Mouse (Mus musculus): ENCODE results near the gene Fto.

Fto gene

GRCm38 (mm10) chr8:91357493-91358014 is 44.2 kb downstream of the Fto start:
- DNase-seq (ENCODE audit: low spot score in 2 of 2): no peak

GRCm38 (mm10) chr8:91358016-91358415 is 44.7 kb downstream of the Fto start:
- DNase-seq (ENCODE audit: low spot score in 2 of 2): no peak

GRCm38 (mm10) chr8:91359511-91359910 is 46.2 kb downstream of the Fto start:
- no peak for DNase-seq (ENCODE audit: low spot score in 2 of 2)

GRCm38 (mm10) chr8:91360644-91361357 is 47.5 kb downstream of the Fto start:
- DNase-seq (ENCODE audit: low spot score in 2 of 2): no peak

GRCm38 (mm10) chr8:91363272-91363860 is 50.0 kb downstream of the Fto start:
- no peak for DNase-seq (ENCODE audit: low spot score in 2 of 2)

- DNase-seq (ENCODE audit: low spot score in 2 of 2): no peak
These were observed 50.9 kb downstream of the Fto start for GRCm38 (mm10) chr8:91364216-91364615.

- DNase-seq (ENCODE audit: low spot score in 2 of 2): no peak
These were observed 52.5 kb downstream of the Fto start for GRCm38 (mm10) chr8:91365804-91366203.

- DNase-seq (ENCODE audit: low spot score in 2 of 2): no peak
These were observed 57.6 kb downstream of the Fto start for GRCm38 (mm10) chr8:91370899-91371298.

GRCm38 (mm10) chr8:91371995-91372394 is 58.7 kb downstream of the Fto start:
- no peak for DNase-seq (ENCODE audit: low spot score in 2 of 2)

- no peak for DNase-seq (ENCODE audit: low spot score in 2 of 2)
These were observed 59.7 kb downstream of the Fto start for GRCm38 (mm10) chr8:91372780-91373577.

GRCm38 (mm10) chr8:91375054-91375938 is 62.0 kb downstream of the Fto start:
- DNase-seq (ENCODE audit: low spot score in 2 of 2): no peak

- DNase-seq (ENCODE audit: low spot score in 2 of 2): no peak
These were observed 63.5 kb downstream of the Fto start for GRCm38 (mm10) chr8:91376785-91377184.

- no peak for DNase-seq (ENCODE audit: low spot score in 2 of 2)
These were observed 64.0 kb downstream of the Fto start for GRCm38 (mm10) chr8:91377275-91377674.

GRCm38 (mm10) chr8:91378846-91379499 is 65.6 kb downstream of the Fto start:
- peak; percentile 11 to 53 for DNase-seq (ENCODE audit: low spot score in 2 of 2)

GRCm38 (mm10) chr8:91380796-91381542 is 67.6 kb downstream of the Fto start:
- no peak for DNase-seq (ENCODE audit: low spot score in 2 of 2)

- no peak for DNase-seq (ENCODE audit: low spot score in 2 of 2)
These were observed 68.3 kb downstream of the Fto start for GRCm38 (mm10) chr8:91381543-91382106.

- no peak for DNase-seq (ENCODE audit: low spot score in 2 of 2)
These were observed 69.9 kb downstream of the Fto start for GRCm38 (mm10) chr8:91383210-91383609.

GRCm38 (mm10) chr8:91383811-91384210 is 70.5 kb downstream of the Fto start:
- DNase-seq (ENCODE audit: low spot score in 2 of 2): no peak

- no peak for DNase-seq (ENCODE audit: low spot score in 2 of 2)
These were observed 71.1 kb downstream of the Fto start for GRCm38 (mm10) chr8:91384389-91384788.

- no peak for DNase-seq (ENCODE audit: low spot score in 2 of 2)
These were observed 72.5 kb downstream of the Fto start for GRCm38 (mm10) chr8:91385808-91386207.

All from thymus, postnatal 10 days (tissue).